Mouse (Mus musculus): ENCODE results near the gene Cacna1a. TPM values are rescaled to one million over a fixed set of nuclear protein-coding genes. Genes with fewer than 3 reads are reported as not detected.

The Cacna1a gene
- total RNA-seq, 2 experiments from 2014 or later, result 230 to 263 TPM

DNA sequence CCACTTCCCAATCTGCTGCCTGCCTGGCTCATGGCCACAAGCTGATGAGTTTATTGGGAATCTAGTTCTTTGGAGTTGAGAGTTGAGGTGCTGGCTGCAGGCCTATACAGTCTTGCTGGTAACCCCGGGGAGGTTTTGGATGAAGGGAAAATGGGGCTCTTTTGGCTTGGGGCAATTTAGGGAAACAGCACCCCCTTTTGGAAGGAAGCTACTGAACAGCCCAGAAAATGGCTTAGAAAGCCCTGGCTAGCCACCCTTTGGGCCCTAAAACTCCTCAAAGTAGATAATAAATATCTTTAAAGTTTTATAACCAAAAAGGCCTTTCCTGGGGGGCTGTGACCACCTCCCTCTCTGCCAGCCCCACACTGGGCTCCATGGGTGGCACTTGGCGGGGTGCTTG lies 129.9 kb downstream of the Cacna1a start:
- DNase-seq (ENCODE audit: low spot score in 2 of 2), result no peak
- intact Hi-C loops (cut with DNase I), result no loop called here

DNA sequence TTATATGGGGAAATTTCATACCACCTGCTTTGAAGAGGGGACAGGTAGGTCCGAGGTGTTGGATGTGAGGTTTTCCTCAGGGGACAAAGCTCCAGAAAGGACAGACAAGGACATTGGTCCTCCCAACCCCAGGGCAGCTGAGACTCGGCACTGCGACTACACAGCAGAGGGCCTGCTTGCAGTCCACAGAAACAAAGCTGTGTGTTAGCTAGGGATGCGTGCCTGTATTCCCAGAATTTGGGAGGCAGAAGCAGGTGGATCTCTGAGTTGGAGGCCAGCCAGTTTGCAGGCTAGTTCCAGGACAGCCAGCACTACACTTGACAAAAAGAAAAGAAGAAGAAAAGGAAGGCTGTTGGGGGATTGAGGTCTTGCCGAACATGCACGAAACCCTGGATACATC lies 130.5 kb downstream of the Cacna1a start:
- DNase-seq (ENCODE audit: low spot score in 2 of 2), result no peak
- intact Hi-C loops (cut with DNase I), result no loop called here

DNA sequence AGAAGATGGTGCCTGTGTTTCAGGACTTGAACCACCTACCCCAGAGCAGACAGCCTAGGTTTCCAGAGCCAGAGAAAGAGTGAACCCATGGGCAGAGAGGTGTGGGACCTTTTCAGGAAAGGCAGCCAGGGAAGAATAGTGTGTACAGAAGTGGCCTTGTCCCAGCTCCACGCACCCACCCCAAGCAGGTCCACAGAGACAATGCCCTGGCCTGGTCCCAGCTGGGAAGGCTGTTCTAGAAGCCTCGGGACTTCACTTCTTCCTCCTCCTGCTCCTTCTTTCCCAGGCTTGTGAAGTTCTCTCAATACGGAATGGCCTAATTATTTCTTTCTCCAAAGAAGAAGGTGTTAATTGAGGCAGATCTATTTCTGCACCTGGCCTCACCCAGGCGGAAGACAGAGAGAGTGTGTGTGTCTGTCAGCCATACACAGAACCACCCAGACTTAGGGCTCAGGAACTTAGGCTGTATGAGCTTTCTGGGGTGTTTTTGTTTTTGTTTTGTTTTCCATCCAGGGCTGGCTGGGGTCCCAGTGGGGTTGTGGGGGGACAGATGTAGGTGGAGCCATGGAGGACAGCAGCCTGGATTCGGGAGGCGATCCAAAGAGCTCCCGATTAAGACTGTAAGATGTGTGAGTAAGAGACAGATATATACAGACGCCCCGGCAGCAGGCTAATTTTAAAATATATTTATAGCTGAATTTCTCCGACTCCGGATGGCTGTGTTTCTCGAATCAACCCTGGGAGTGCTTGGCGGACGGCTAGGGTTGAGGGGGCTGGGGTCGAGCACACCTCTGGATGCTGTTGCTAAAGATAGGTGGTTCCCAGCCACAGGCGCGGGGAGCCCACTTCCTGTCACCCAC lies 131.8 kb downstream of the Cacna1a start:
- peak; percentile 70 to 96 for DNase-seq (ENCODE audit: low spot score in 2 of 2)
- intact Hi-C loops (cut with DNase I), result loop anchor here (2.0 to 5.0 kb wide), 3 partner anchors 25 to 105 kb away; no protein-coding TSS in a partner anchor

DNA sequence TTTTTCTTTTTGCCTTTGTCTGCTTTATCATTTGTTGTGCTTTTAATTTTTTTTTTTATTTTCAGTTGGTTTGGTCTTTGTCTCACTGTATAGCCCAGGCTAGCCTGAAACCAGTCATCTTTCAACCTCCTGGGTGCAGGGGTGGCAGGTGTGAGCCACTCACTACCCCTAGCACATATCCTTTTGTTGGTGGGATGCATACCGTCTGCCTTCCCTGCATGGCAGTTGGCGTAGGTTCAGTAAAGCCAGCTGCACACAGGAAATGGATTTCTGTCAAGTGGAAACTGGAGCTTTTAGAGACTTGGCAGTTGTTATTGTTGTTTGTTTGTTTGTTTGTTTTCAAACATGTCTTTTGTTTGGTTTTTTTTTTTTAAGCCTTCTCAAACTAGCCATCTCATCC lies 132.8 kb downstream of the Cacna1a start:
- intact Hi-C loops (cut with DNase I), result loop anchor here (2.0 to 5.0 kb wide), 3 partner anchors 26 to 106 kb away; no protein-coding TSS in a partner anchor
- no peak for DNase-seq (ENCODE audit: low spot score in 2 of 2)

DNA sequence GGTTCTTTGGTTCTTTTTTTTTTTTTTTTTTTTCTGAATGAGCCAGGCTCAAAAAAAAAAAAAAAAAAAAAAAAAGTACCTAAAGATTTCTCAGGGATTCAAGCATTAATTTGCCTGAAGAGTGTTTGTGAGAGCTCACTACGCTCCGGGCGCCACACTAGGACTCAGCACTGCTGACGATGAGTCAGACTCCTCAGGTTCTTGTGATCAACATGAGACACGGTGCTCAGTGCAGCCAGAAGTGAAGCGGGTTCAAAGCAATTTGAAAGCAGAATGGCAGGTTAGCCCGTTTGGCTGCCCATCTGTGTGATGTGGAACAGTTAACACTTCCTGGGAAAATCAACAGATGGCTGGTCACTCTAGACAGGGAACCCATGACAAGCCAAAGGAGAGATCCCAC lies 139.8 kb downstream of the Cacna1a start:
- peak in 1 of 2 experiments; percentile 73 for DNase-seq (ENCODE audit: low spot score in 2 of 2)
- intact Hi-C loops (cut with DNase I), result no loop called here

DNA sequence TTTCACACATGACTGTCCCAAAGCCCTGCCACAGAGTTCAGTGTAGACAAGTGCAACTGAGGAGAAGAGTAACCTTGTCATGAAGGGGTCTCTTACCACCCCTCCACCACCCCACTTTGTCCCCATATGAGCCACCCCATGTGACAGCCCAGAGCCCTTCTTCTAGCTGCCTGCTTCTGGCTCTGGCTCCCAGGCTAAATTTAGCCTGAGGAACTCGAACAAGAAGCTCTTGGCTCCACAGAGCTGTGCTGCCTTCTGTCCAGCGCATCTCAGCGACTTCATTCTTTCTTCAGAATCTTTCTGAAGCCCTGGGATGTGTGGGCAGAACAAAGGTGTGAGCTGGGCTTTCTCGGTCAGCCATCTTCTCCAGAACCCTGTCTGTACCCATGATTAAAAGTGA lies 141.3 kb downstream of the Cacna1a start:
- intact Hi-C loops (cut with DNase I), result no loop called here
- DNase-seq (ENCODE audit: low spot score in 2 of 2), result peak; percentile 50 to 84

DNA sequence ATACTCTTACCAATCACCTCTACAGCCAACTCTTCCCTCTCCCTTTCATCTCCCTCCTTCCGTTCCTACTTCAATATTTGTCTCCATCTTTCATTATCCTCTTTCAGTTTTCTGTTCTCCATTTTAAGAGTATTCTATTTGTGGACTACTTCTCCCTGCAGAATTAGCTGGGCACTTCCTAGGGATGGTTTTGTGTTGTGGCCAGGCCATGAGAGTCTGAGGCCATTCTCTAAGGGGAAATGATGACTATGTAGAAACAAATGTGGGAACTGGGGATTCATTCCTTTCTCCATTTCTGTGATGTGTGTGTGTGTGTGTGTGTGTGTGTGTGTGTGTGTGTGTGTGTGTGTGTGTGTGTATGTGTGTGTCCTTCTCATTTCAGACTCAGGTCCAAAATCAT lies 144.5 kb downstream of the Cacna1a start:
- no peak for DNase-seq (ENCODE audit: low spot score in 2 of 2)
- intact Hi-C loops (cut with DNase I), result no loop called here

DNA sequence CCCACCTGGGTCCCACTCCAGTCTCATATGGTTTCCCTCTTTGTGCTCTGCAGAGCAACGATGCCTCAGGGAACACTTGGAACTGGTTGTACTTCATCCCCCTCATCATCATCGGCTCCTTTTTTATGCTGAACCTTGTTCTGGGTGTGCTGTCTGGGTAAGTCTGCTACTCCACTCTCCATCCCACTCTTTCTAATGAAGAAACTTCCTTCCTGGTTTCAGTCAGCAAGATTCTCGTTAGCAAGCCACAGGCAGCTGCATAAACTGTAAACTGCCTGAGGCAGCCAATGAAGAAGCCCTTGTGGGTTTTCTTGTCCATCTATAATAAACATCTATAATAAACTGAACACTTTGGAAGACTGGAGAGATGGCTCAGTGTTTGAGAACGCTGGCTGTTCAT lies 145.1 kb downstream of the Cacna1a start:
- DNase-seq (ENCODE audit: low spot score in 2 of 2), result no peak
- intact Hi-C loops (cut with DNase I), result no loop called here

DNA sequence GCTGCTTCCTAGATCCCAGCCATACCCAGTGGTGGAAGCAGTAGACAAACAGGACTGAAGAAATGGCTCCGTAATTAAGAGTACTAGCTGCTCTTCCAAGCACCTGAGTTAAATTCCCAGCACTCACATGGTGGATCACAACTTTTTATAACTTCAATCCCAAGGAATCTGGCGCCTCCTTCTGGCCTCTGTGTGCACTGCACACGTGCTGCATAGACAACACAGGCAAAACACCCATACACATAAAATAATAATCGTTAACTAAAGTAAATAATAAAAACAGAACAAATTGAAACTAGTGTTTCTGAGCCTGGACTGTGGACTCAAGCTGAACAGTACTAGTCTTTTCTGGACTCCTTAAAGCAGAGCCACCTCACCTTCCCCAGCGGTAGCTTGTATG lies 148.7 kb downstream of the Cacna1a start:
- intact Hi-C loops (cut with DNase I), result no loop called here
- DNase-seq (ENCODE audit: low spot score in 2 of 2), result no peak

DNA sequence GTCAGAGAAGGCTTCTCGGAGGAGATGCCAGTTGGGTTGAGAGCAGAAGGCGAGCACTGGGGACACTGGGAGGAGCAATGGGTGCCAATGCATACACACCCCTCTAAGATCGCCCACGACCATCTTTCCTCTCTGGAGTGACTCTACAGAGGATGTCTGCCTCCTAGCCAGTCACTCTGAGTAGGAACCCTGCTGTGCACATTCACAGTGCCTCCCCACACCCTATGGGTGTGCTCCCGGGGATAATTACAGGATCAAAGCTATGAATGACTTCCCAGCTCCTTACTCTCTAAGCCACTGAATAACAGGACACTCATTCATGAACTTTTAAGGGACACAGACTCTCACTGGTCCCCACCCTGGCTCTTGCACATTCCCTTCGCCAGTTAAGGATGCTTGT lies 151.1 kb downstream of the Cacna1a start:
- peak in 1 of 2 experiments; percentile 39 for DNase-seq (ENCODE audit: low spot score in 2 of 2)
- intact Hi-C loops (cut with DNase I), result no loop called here

DNA sequence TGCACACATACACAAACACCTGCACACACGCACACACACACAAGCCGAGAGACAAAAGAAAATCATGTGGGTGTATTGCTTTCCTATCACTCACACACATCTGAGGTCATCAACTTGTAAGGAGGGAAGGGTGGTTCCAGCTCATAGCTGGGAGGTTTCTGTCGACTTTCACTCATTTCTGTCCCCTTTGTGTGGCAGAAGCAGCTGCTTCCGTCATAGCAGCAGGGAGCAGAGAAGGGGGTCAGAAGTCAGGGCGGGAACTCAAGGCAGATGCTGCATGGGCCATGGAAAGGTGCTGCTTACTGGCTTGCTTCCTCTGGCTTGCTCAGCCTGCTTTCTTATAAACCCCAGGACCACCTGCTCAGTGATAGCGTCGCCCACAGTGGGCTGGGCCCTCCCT lies 154.2 kb downstream of the Cacna1a start:
- intact Hi-C loops (cut with DNase I), result no loop called here

DNA sequence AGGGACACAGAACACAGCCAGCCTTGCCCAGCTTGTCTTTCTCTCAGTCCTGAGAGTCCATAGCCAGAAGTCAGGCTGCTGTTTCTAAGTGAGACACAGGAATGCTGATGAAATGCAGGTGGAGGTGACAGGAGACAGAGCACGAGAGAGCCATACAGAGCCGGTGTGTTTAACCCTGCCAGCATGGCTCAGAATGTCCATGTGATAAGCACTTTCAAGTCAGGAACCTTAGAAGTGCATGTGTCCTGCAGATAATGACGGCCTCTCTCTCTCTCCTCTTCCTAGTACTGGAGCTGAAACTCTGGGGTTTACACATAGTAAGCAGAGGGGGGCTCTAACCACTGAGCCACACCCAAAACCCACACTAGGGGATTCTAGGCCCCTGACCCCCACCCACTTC lies 157.3 kb downstream of the Cacna1a start:
- intact Hi-C loops (cut with DNase I), result no loop called here

More for the DNA sequence above, 154.2 kb downstream of the Cacna1a start:
- DNase-seq (ENCODE audit: low spot score in 2 of 2), result no peak

DNA sequence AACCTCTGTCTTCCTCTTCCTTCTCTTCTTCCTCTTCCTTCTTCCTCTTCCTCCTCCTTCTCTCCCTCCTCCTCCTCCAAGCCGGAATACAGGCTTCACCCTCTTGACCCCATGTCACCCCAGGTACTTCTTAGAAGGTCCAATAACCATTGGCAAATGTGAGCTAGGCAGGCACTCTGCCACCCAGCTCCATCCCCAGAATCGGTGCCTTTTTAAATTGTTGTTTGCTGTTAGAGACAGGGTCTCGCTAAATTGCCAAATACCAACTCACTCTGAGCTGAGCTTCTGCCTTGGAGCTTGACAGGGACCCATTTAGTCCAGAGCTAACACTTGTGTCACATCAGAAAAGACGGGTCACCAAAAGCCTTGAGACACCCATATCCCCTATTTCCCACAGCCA lies 164.2 kb downstream of the Cacna1a start:
- DNase-seq (ENCODE audit: low spot score in 2 of 2), result no peak
- intact Hi-C loops (cut with DNase I), result no loop called here

More for the DNA sequence above, 157.3 kb downstream of the Cacna1a start:
- no peak for DNase-seq (ENCODE audit: low spot score in 2 of 2)

DNA sequence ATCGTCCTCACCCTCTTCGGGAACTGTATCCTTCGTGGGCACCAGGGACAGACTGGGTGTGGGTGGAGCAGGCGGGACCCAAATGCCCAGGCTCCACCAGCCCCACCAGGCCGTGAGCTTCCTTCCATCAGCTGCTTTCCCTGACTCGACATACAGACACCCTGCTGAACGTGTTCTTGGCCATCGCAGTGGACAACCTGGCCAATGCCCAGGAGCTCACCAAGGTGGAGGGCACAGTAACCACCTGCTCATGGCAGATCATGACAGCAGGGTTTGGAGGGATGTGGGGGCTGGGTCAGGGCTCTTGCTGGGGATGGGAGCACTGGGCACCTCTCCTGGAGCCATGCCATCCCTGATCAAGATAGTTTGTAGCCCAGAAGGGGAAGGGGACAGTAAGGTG lies 164.9 kb downstream of the Cacna1a start:
- intact Hi-C loops (cut with DNase I), result no loop called here
- peak in 1 of 2 experiments; percentile 50 for DNase-seq (ENCODE audit: low spot score in 2 of 2)

DNA sequence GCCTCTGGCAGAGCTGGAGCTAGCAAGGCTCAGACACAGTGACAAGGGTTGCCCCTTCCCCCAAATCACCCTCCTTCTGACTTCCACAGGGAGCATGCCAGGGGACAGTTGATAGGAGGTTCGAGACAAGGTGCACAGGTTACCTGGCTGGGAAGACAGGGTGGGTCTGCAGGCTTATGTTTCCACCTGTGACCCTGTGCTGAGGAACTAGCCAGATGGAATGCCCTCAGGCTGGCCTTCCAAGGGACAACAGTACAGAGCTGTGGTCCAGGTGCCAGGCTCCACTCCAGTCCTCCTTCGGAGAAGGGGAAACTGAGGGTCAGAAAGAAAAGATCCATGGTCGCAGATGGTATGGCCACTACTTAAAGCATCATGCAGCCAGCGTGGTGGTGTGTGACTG lies 165.4 kb downstream of the Cacna1a start:
- intact Hi-C loops (cut with DNase I), result loop anchor here (1.0 kb wide), 1 partner anchor 190 kb away; no protein-coding TSS in a partner anchor
- DNase-seq (ENCODE audit: low spot score in 2 of 2), result no peak

DNA sequence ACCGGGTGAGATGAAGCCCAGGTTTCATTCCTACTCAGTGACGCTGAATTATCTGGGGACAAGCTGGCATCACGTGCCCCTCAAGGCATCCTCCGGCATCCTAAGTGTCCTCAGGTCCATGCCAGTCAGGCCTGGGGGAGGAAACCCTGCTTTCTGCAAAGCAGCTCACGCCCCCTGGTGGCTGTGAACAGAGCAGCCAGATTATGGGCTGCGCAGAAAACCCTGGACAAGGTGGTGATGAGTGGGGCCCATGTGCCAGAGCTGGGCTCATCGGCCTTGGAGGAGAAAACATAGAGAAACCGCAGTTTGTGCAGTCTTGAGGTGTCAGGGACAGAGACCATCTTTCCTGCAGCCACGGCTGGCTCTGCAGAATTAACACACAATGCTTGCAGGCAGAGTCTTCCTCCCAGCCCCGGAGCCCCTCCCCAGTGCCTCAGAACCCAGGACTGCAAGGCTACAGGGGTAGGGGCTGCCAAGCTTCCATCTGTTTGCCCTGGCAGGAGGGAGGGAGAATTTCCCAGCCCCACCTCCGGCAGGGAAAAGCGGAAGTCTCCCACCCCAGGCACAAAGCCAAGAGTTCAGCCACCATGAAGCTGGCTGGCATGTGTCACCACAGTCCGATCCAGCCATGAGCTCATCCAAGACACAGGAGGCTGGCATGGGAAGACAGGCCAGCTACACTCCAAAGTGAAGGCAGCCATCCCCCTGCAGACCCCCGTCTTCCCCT lies 166.2 kb downstream of the Cacna1a start:
- peak; percentile 79 to 85 for DNase-seq (ENCODE audit: low spot score in 2 of 2)
- intact Hi-C loops (cut with DNase I), result loop anchor here (1.0 kb wide), 1 partner anchor 191 kb away; no protein-coding TSS in a partner anchor

DNA sequence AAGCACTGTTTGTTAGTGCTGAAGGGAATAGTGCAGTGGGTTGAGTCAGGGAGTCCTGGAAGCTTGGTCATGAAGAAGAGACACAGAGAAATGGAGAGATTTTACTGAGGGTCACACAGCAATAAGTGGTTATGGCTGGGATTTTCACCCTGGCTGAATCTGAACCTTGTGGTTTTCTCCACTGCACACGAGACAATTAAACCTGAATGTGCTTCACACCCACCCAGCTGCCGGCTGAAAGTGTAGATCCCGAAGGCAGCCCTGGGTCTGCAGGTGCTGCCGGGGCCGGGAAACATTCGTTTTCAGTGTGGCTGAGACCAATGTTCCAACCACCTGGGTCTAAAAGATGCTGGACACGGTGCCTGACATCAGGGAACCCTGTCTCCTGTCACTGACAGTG lies 167.0 kb downstream of the Cacna1a start:
- no peak for DNase-seq (ENCODE audit: low spot score in 2 of 2)
- intact Hi-C loops (cut with DNase I), result no loop called here

DNA sequence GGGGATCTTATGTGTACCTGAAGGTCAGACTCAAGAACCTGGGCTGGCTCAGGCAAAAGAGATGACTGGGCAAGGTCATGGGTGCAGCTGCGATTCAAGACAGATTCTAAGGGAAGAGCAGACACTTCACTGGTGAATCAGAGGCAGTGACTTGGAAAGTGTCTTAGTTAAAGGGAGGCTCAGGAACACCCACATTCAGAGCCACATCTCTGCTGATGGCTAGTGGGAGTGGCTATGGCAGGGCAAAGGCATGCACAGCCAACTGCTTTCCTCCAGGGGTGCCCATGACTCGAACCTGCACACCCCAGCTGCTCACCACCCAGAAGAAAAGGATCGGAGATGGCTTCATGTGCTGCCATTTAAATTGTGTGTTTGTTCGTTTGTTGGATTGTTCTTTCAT lies 169.7 kb downstream of the Cacna1a start:
- peak in 1 of 2 experiments; percentile 59 for DNase-seq (ENCODE audit: low spot score in 2 of 2)
- intact Hi-C loops (cut with DNase I), result no loop called here

DNA sequence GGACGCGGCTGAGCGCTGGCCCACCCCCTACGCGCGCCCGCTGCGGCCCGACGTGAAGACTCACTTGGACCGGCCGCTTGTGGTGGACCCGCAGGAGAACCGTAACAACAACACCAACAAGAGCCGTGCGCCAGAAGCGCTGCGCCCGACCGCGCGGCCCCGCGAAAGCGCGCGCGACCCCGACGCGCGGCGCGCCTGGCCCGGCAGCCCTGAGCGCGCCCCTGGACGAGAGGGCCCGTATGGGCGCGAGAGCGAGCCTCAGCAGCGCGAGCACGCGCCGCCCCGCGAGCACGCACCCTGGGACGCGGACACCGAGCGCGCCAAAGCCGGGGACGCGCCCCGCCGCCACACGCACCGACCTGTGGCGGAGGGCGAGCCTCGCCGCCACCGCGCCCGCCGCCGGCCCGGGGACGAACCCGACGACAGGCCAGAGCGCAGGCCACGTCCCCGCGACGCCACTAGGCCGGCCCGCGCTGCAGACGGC lies 170.9 kb downstream of the Cacna1a start:
- DNase-seq (ENCODE audit: low spot score in 2 of 2), result peak; percentile 28
- intact Hi-C loops (cut with DNase I), result no loop called here

DNA sequence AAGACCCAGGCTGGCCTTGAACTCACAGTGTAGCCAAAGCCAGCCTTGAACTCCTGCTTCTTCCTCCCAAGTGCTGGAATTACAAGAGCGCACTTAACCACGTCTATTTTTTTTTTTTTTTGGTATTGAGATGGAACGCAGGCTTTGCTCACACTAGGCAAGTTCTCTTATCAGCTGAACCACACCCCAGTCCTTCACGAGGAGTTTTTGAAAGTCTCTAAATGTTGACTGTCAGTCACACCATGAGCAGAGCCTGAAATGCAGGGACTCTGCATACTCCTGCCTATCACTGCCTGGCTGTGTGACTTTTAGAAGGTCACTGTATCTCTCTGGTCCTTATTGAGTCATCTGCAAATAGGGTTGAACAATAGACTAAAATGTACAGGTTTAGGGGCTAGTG lies 173.5 kb downstream of the Cacna1a start:
- intact Hi-C loops (cut with DNase I), result no loop called here
- DNase-seq (ENCODE audit: low spot score in 2 of 2), result no peak

DNA sequence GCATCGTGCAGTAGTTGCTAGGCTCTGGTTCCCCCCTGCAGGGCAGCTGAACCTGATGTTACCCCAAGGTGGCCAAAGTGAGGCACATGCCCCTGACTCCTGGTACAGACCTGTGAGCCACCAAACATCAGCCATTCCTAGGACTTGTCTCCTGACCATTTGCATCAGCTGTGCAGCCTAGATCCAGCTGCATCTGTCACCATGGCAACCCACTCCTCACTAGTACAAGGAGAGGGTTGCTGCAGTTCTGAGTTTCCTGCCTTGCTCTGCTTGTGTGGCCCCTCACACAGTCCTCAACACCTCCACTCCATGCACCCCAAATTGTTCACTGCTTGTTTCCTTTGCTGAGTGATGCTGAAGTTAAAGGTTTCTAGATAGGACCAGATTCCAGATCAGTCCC lies 175.8 kb downstream of the Cacna1a start:
- no peak for DNase-seq (ENCODE audit: low spot score in 2 of 2)
- intact Hi-C loops (cut with DNase I), result no loop called here

Data from left cerebral cortex, postnatal 25 days (tissue).